Mouse (Mus musculus): ENCODE data around the gene B3galt5. TPM values are rescaled to one million over a fixed set of nuclear protein-coding genes. Genes with fewer than 3 reads are reported as not detected.

B3galt5 gene
- polyA plus RNA-seq, 1 experiment: 9.7 TPM

- Histone ChIP-seq H3K4me1 (ENCODE audit: control insufficient read depth, insufficient read depth, low read length) (no peaks in the 10 kb centered on the region), H3K27me3 (replicated peaks; ENCODE audit: control insufficient read depth, insufficient read depth, low read length) (no peaks in the 10 kb centered on the region), H3K4me3 (ENCODE audit: insufficient read depth, low read depth, low read length) (no peak overlapping the region), H3K27ac (ENCODE audit: insufficient read depth, low read depth, low read length) (no peak overlapping the region), H3K36me3 (ENCODE audit: control insufficient read depth, insufficient read depth, low read length) (no peaks in the 10 kb centered on the region)
- 81% methylated on average over 6 of the region's 6 CpGs for WGBS
- no peak for TF ChIP-seq POLR2A (IDR thresholded peaks at IDR 0.05; ENCODE audit: low read depth, low read length)
- no peak for TF ChIP-seq CTCF (conservative IDR thresholded peaks at IDR 0.05; ENCODE audit: insufficient read depth, insufficient read length, low read depth, low read length)
- no peak for DNase-seq
These were observed 117.8 kb downstream of the B3galt5 start for GRCm38 (mm10) chr16:96353296-96353896.

- Histone ChIP-seq H3K27ac (ENCODE audit: insufficient read depth, low read depth, low read length) (no peak overlapping the region), H3K36me3 (ENCODE audit: control insufficient read depth, insufficient read depth, low read length) (no peaks in the 10 kb centered on the region), H3K4me3 (ENCODE audit: insufficient read depth, low read depth, low read length) (no peak overlapping the region), H3K27me3 (replicated peaks; ENCODE audit: control insufficient read depth, insufficient read depth, low read length) (no peaks in the 10 kb centered on the region), H3K4me1 (ENCODE audit: control insufficient read depth, insufficient read depth, low read length) (no peaks in the 10 kb centered on the region)
- WGBS: 39% methylated on average over 6 of the region's 6 CpGs
- TF ChIP-seq CTCF (conservative IDR thresholded peaks at IDR 0.05; ENCODE audit: insufficient read depth, insufficient read length, low read depth, low read length): no peak
- TF ChIP-seq POLR2A (IDR thresholded peaks at IDR 0.05; ENCODE audit: low read depth, low read length): no peak
- DNase-seq: peak; percentile 58
These were observed 118.4 kb downstream of the B3galt5 start for GRCm38 (mm10) chr16:96353996-96354395.

- Histone ChIP-seq H3K4me3 (ENCODE audit: insufficient read depth, low read depth, low read length) (peak overlapping the region; percentile 42), H3K27me3 (replicated peaks; ENCODE audit: control insufficient read depth, insufficient read depth, low read length) (no peaks in the 10 kb centered on the region), H3K27ac (ENCODE audit: insufficient read depth, low read depth, low read length) (no peak overlapping the region), H3K4me1 (ENCODE audit: control insufficient read depth, insufficient read depth, low read length) (no peaks in the 10 kb centered on the region; the same call in 1 of the 2 replicates), H3K36me3 (ENCODE audit: control insufficient read depth, insufficient read depth, low read length) (no peaks in the 10 kb centered on the region)
- peak; percentile 84 for TF ChIP-seq CTCF (conservative IDR thresholded peaks at IDR 0.05; ENCODE audit: insufficient read depth, insufficient read length, low read depth, low read length)
- TF ChIP-seq POLR2A (IDR thresholded peaks at IDR 0.05; ENCODE audit: low read depth, low read length): no peak
- 7% methylated on average over 10 of the region's 10 CpGs for WGBS
- DNase-seq: peak; percentile 84
These were observed 122.3 kb downstream of the B3galt5 start for GRCm38 (mm10) chr16:96357903-96358302.

GRCm38 (mm10) chr16:96361305-96362124, 125.9 kb downstream of the B3galt5 start:
- peak; percentile 95 for DNase-seq
- Histone ChIP-seq H3K36me3 (ENCODE audit: control insufficient read depth, insufficient read depth, low read length) (no peaks in the 10 kb centered on the region), H3K4me3 (ENCODE audit: insufficient read depth, low read depth, low read length) (peak overlapping the region; percentile 92), H3K27ac (ENCODE audit: insufficient read depth, low read depth, low read length) (peak overlapping the region; percentile 91), H3K4me1 (ENCODE audit: control insufficient read depth, insufficient read depth, low read length) (peaks cover 12% of the 10 kb centered on the region), H3K27me3 (replicated peaks; ENCODE audit: control insufficient read depth, insufficient read depth, low read length) (no peaks in the 10 kb centered on the region)
- TF ChIP-seq POLR2A (IDR thresholded peaks at IDR 0.05; ENCODE audit: low read depth, low read length) (no peak), CTCF (conservative IDR thresholded peaks at IDR 0.05; ENCODE audit: insufficient read depth, insufficient read length, low read depth, low read length) (peak; percentile 48; the same call in 1 of the 2 replicates)
- WGBS: 25% methylated on average over 22 of the region's 22 CpGs

- Histone ChIP-seq H3K36me3 (ENCODE audit: control insufficient read depth, insufficient read depth, low read length) (no peaks in the 10 kb centered on the region), H3K4me1 (ENCODE audit: control insufficient read depth, insufficient read depth, low read length) (peaks cover 12% of the 10 kb centered on the region), H3K4me3 (ENCODE audit: insufficient read depth, low read depth, low read length) (peak overlapping the region; percentile 46), H3K27ac (ENCODE audit: insufficient read depth, low read depth, low read length) (peak overlapping the region; percentile 91), H3K27me3 (replicated peaks; ENCODE audit: control insufficient read depth, insufficient read depth, low read length) (no peaks in the 10 kb centered on the region)
- TF ChIP-seq POLR2A (IDR thresholded peaks at IDR 0.05; ENCODE audit: low read depth, low read length) (no peak), CTCF (conservative IDR thresholded peaks at IDR 0.05; ENCODE audit: insufficient read depth, insufficient read length, low read depth, low read length) (no peak)
- WGBS: 16% methylated on average over 4 of the region's 4 CpGs
- DNase-seq: peak; percentile 89
These were observed 127.3 kb downstream of the B3galt5 start for GRCm38 (mm10) chr16:96362873-96363272.

- peak overlapping the region; percentile 46; the same call in 1 of the 2 replicates for H3K4me3 ChIP-seq (ENCODE audit: insufficient read depth, low read depth, low read length)
- 23% methylated on average over 5 of the region's 5 CpGs for WGBS
These were observed 127.7 kb downstream of the B3galt5 start for GRCm38 (mm10) chr16:96363277-96363676.

GRCm38 (mm10) chr16:96364870-96365269, 129.3 kb downstream of the B3galt5 start:
- peak overlapping the region; percentile 9 for H3K27ac ChIP-seq (ENCODE audit: insufficient read depth, low read depth, low read length)
- H3K27me3 ChIP-seq (replicated peaks; ENCODE audit: control insufficient read depth, insufficient read depth, low read length): no peaks in the 10 kb centered on the region
- TF ChIP-seq CTCF (conservative IDR thresholded peaks at IDR 0.05; ENCODE audit: insufficient read depth, insufficient read length, low read depth, low read length): no peak
- no peak for TF ChIP-seq POLR2A (IDR thresholded peaks at IDR 0.05; ENCODE audit: low read depth, low read length)
- H3K36me3 ChIP-seq (ENCODE audit: control insufficient read depth, insufficient read depth, low read length): no peaks in the 10 kb centered on the region
- WGBS: 50% methylated on average over 11 of the region's 11 CpGs
- peaks cover 12% of the 10 kb centered on the region for H3K4me1 ChIP-seq (ENCODE audit: control insufficient read depth, insufficient read depth, low read length)
- no peak overlapping the region for H3K4me3 ChIP-seq (ENCODE audit: insufficient read depth, low read depth, low read length)
- DNase-seq: peak; percentile 49

More at GRCm38 (mm10) chr16:96363277-96363676, 127.7 kb downstream of the B3galt5 start:
- H3K36me3 ChIP-seq (ENCODE audit: control insufficient read depth, insufficient read depth, low read length): no peaks in the 10 kb centered on the region
- peaks cover 12% of the 10 kb centered on the region for H3K4me1 ChIP-seq (ENCODE audit: control insufficient read depth, insufficient read depth, low read length)
- TF ChIP-seq CTCF (conservative IDR thresholded peaks at IDR 0.05; ENCODE audit: insufficient read depth, insufficient read length, low read depth, low read length) (no peak), POLR2A (IDR thresholded peaks at IDR 0.05; ENCODE audit: low read depth, low read length) (no peak)
- peak; percentile 85 for DNase-seq
- H3K27me3 ChIP-seq (replicated peaks; ENCODE audit: control insufficient read depth, insufficient read depth, low read length): no peaks in the 10 kb centered on the region
- H3K27ac ChIP-seq (ENCODE audit: insufficient read depth, low read depth, low read length): peak overlapping the region; percentile 91

Other genes with a start within 250 kb of the B3galt5 start
- gene Psmg1, start 244.8 kb upstream of the B3galt5 start, polyA plus RNA-seq (2012; rRNA removed): 34.2 and 35.6 TPM in 2 replicates
- gene Brwd1, start 153.3 kb upstream of the B3galt5 start, polyA plus RNA-seq (2012; rRNA removed): 15.2 and 19.1 TPM in 2 replicates
- 23.3 and 36.4 TPM in 2 replicates for gene Hmgn1, start 108.1 kb upstream of the B3galt5 start, polyA plus RNA-seq (2012; rRNA removed)
- 44.7 and 46.9 TPM in 2 replicates for gene Wrb, start 90.4 kb upstream of the B3galt5 start, polyA plus RNA-seq (2012; rRNA removed)
- 0.39 and 0.47 TPM in 2 replicates for gene Lca5l, start 43.5 kb upstream of the B3galt5 start, polyA plus RNA-seq (2012; rRNA removed)
- 4.5 and 6.7 TPM in 2 replicates for gene Sh3bgr, start 35.4 kb upstream of the B3galt5 start, polyA plus RNA-seq (2012; rRNA removed)
- not detected in 2 replicates for gene Itgb2l, start 207.8 kb downstream of the B3galt5 start, polyA plus RNA-seq (2012; rRNA removed)
- 0.34 and 0.68 TPM in 2 replicates for gene Pcp4, start 231.8 kb downstream of the B3galt5 start, polyA plus RNA-seq (2012; rRNA removed)

Data from kidney, adult 2 months (tissue).